Mouse (Mus musculus) embryonic facial prominence, embryonic 10.5 days (tissue): Measurements from ENCODE around the gene Stmnd1. TPM values are rescaled to one million over a fixed set of nuclear protein-coding genes. Genes with fewer than 3 reads are reported as not detected.
"Not testable (repeated sequence)": the region's sequence is repeated elsewhere in the genome, so short reads cannot be mapped to it uniquely, and the experiment has no call there.

Experiments
- DNase-seq: peaks from one replicate; pipeline ENCODE4 v3.0.0-alpha.2; 2017; ENCODE audit warnings: low spot score
- H3K27ac ChIP-seq: fragments of 300-500 bp; sonication (generic); replicated peaks from 2 replicates; pipeline ENCODE4 v1.5.1; 2016; ENCODE audit warnings: mild to moderate bottlenecking
- H3K27me3 ChIP-seq: fragments of 300-500 bp; sonication (generic); replicated peaks from 2 replicates; pipeline ENCODE4 v1.6.1; 2016; ENCODE audit warnings: low read depth, mild to moderate bottlenecking; ENCODE audit not compliant: poor library complexity, severe bottlenecking
- H3K36me3 ChIP-seq: fragments of 300-500 bp; sonication (generic); replicated peaks from 2 replicates; pipeline ENCODE4 v1.6.1; 2016; ENCODE audit warnings: mild to moderate bottlenecking, moderate library complexity
- H3K4me1 ChIP-seq: fragments of 300-500 bp; sonication (generic); 2 replicates; pipeline ENCODE4 v1.6.1; 2016
- H3K4me3 ChIP-seq: fragments of 300-500 bp; sonication (generic); 2 replicates; pipeline ENCODE4 v1.5.1; 2016; ENCODE audit warnings: mild to moderate bottlenecking, moderate library complexity
- H3K9me3 ChIP-seq: fragments of 300-500 bp; sonication (generic); 2 replicates; pipeline ENCODE4 v1.6.1; 2016; ENCODE audit warnings: mild to moderate bottlenecking
- WGBS: fragments of 180-500 bp; shearing (Covaris S2); methylation state at CpG from one replicate; pipeline ENCODE4 v1.1.7; 2016; 5-methylcytosine and 5-hydroxymethylcytosine counted together
- polyA plus RNA-seq: library from polyadenylated mRNA; unstranded; fragments of >200 nt; fragmentation: Nextera tagmentation; extraction: Ambion mirVana; gene quantifications from 2 replicates; pipeline ENCODE4 v1.2.1, GENCODE M21; 2016

Gene Stmnd1
- 0.11 TPM in 2 replicates for polyA plus RNA-seq

GRCm38 (mm10) chr13:46273453-46274110 lies at the start of gene Stmnd1:
Gene Stmnd1, plus strand, starts transcription at chr13:46273721.
- peak within 1 kb of the TSS; percentile 62 for H3K27ac ChIP-seq
- 12% methylated on average over 8 of the region's 8 CpGs for WGBS

GRCm38 (mm10) chr13:46226956-46227355 lies 46.6 kb upstream of the Stmnd1 start:
- Histone ChIP-seq H3K27ac (no peak overlapping the region), H3K27me3 (no peaks in the 10 kb centered on the region), H3K36me3 (no peaks in the 10 kb centered on the region), H3K4me3 (no peak overlapping the region), H3K4me1 (peaks cover 5% of the 10 kb centered on the region; the same call in 1 of the 2 replicates), H3K9me3 (no peaks in the 10 kb centered on the region)
- DNase-seq = no peak
- WGBS = 53% methylated on average over 2 of the region's 2 CpGs

More at GRCm38 (mm10) chr13:46273453-46274110, at the start of gene Stmnd1:
- no peaks in the 10 kb centered on the region for H3K36me3 ChIP-seq
- peak within 1 kb of the TSS; percentile 50 for H3K4me3 ChIP-seq
- peak; percentile 44 for DNase-seq
- H3K27me3 ChIP-seq = no peaks in the 10 kb centered on the region
- H3K9me3 ChIP-seq = no peaks in the 10 kb centered on the region
- H3K4me1 ChIP-seq = peaks cover 27% of the 10 kb centered on the region

- H3K4me1 ChIP-seq = peaks cover 5% of the 10 kb centered on the region; the same call in 1 of the 2 replicates
- WGBS = 89% methylated on average over 4 of the region's 4 CpGs
- H3K27me3 ChIP-seq = no peaks in the 10 kb centered on the region
- no peak for DNase-seq
- no peaks in the 10 kb centered on the region for H3K9me3 ChIP-seq
- no peaks in the 10 kb centered on the region for H3K36me3 ChIP-seq
- H3K4me3 ChIP-seq = no peak overlapping the region
- H3K27ac ChIP-seq = no peak overlapping the region
Observed at GRCm38 (mm10) chr13:46227486-46227885, 46.0 kb upstream of the Stmnd1 start.

- not testable (repeated sequence) for H3K4me3 ChIP-seq, H3K27ac ChIP-seq, H3K27me3 ChIP-seq, H3K9me3 ChIP-seq, H3K36me3 ChIP-seq, H3K4me1 ChIP-seq, DNase-seq
- 92% methylated on average over 1 of the region's 1 CpGs for WGBS
Observed at GRCm38 (mm10) chr13:46228750-46229149, 44.8 kb upstream of the Stmnd1 start.

- 88% methylated on average over 5 of the region's 5 CpGs for WGBS
Observed at GRCm38 (mm10) chr13:46231514-46232085, 41.9 kb upstream of the Stmnd1 start.

GRCm38 (mm10) chr13:46237723-46238349 lies 35.7 kb upstream of the Stmnd1 start:
- Histone ChIP-seq H3K27ac (no peak overlapping the region), H3K9me3 (no peaks in the 10 kb centered on the region), H3K36me3 (no peaks in the 10 kb centered on the region), H3K27me3 (no peaks in the 10 kb centered on the region), H3K4me3 (no peak overlapping the region), H3K4me1 (no peaks in the 10 kb centered on the region)
- WGBS = 80% methylated on average over 7 of the region's 7 CpGs
- no peak for DNase-seq

More at GRCm38 (mm10) chr13:46231514-46232085, 41.9 kb upstream of the Stmnd1 start:
- Histone ChIP-seq H3K27ac (no peak overlapping the region), H3K36me3 (no peaks in the 10 kb centered on the region), H3K9me3 (no peaks in the 10 kb centered on the region), H3K4me3 (no peak overlapping the region), H3K27me3 (no peaks in the 10 kb centered on the region), H3K4me1 (peaks cover 5% of the 10 kb centered on the region; the same call in 1 of the 2 replicates)
- DNase-seq = no peak

- Histone ChIP-seq H3K4me1 (no peaks in the 10 kb centered on the region), H3K27me3 (no peaks in the 10 kb centered on the region), H3K27ac (no peak overlapping the region), H3K36me3 (no peaks in the 10 kb centered on the region), H3K4me3 (no peak overlapping the region), H3K9me3 (no peaks in the 10 kb centered on the region)
- WGBS = 88% methylated on average over 7 of the region's 7 CpGs
- no peak for DNase-seq
Observed at GRCm38 (mm10) chr13:46238796-46239195, 34.7 kb upstream of the Stmnd1 start.

GRCm38 (mm10) chr13:46241391-46242188 lies 31.9 kb upstream of the Stmnd1 start:
- H3K27me3 ChIP-seq = no peaks in the 10 kb centered on the region
- 78% methylated on average over 9 of the region's 9 CpGs for WGBS

GRCm38 (mm10) chr13:46253753-46254152 lies 19.8 kb upstream of the Stmnd1 start:
- Histone ChIP-seq H3K4me1 (peaks cover 7% of the 10 kb centered on the region; the same call in 1 of the 2 replicates), H3K9me3 (no peaks in the 10 kb centered on the region), H3K27ac (no peak overlapping the region), H3K4me3 (no peak overlapping the region), H3K36me3 (no peaks in the 10 kb centered on the region), H3K27me3 (no peaks in the 10 kb centered on the region)
- DNase-seq = no peak
- WGBS = 90% methylated on average over 3 of the region's 3 CpGs

More at GRCm38 (mm10) chr13:46241391-46242188, 31.9 kb upstream of the Stmnd1 start:
- Histone ChIP-seq H3K4me1 (no peaks in the 10 kb centered on the region), H3K4me3 (no peak overlapping the region), H3K27ac (no peak overlapping the region), H3K36me3 (no peaks in the 10 kb centered on the region), H3K9me3 (no peaks in the 10 kb centered on the region)
- DNase-seq = no peak

- Histone ChIP-seq H3K27me3 (no peaks in the 10 kb centered on the region), H3K4me1 (peaks cover 7% of the 10 kb centered on the region; the same call in 1 of the 2 replicates), H3K9me3 (no peaks in the 10 kb centered on the region), H3K4me3 (no peak overlapping the region), H3K27ac (no peak overlapping the region), H3K36me3 (no peaks in the 10 kb centered on the region)
- WGBS = 96% methylated on average over 5 of the region's 5 CpGs
- no peak for DNase-seq
Observed at GRCm38 (mm10) chr13:46254171-46254570, 19.4 kb upstream of the Stmnd1 start.

- no peak overlapping the region for H3K27ac ChIP-seq
Observed at GRCm38 (mm10) chr13:46255616-46256015, 17.9 kb upstream of the Stmnd1 start.

GRCm38 (mm10) chr13:46257847-46258246 lies 15.7 kb upstream of the Stmnd1 start:
- H3K27ac ChIP-seq = no peak overlapping the region
- H3K4me3 ChIP-seq = no peak overlapping the region
- H3K4me1 ChIP-seq = peaks cover 7% of the 10 kb centered on the region; the same call in 1 of the 2 replicates
- no peaks in the 10 kb centered on the region for H3K36me3 ChIP-seq
- no peaks in the 10 kb centered on the region for H3K27me3 ChIP-seq
- 5% methylated on average over 4 of the region's 4 CpGs for WGBS
- H3K9me3 ChIP-seq = no peaks in the 10 kb centered on the region
- DNase-seq = peak; percentile 72

More at GRCm38 (mm10) chr13:46255616-46256015, 17.9 kb upstream of the Stmnd1 start:
- no peak for DNase-seq
- WGBS = 80% methylated on average over 6 of the region's 6 CpGs
- Histone ChIP-seq H3K4me3 (no peak overlapping the region), H3K36me3 (no peaks in the 10 kb centered on the region), H3K9me3 (no peaks in the 10 kb centered on the region), H3K4me1 (peaks cover 7% of the 10 kb centered on the region; the same call in 1 of the 2 replicates), H3K27me3 (no peaks in the 10 kb centered on the region)
